Mouse (Mus musculus) cerebellum, adult 2 months (tissue): ENCODE results near the gene Zzef1.

ENCODE experiments used
- CTCF ChIP-seq: fragments of 200-500 bp; IDR thresholded peaks from 2 replicates; pipeline ENCODE4 v1.5.1; 2011; ENCODE audit warnings: low read depth, mild to moderate bottlenecking, control low read depth, low read length, moderate library complexity, borderline replicate concordance; ENCODE audit not compliant: insufficient read depth
- POLR2A ChIP-seq: fragments of 200-500 bp; IDR thresholded peaks from 2 replicates; pipeline ENCODE4 v1.6.1; 2011; ENCODE audit warnings: low read length, control low read depth, borderline replicate concordance; ENCODE audit not compliant: insufficient read depth

DNA sequence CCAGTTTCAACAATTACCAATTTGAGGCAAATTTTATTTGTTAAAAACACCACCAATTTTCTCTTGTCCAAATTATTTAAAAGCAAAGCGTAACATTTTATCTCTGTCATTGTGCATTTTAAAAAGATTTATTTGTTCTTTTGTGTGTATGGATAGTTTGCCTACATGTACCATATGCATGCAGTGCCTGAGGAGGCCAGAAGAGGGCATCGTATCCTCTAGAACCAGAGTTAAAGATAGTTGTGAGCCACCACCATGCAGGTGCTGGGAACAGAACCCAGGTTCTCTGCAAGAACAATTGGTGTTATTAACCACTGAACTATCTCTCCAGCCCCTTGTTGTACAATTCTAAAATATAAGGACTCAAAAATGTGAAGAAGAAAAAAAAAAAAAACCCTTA lies 18.2 kb downstream of the Zzef1 start:
- no peak for TF ChIP-seq POLR2A
- TF ChIP-seq CTCF: no peak
